Mouse (Mus musculus) liver, embryonic 14.5 days (tissue): ENCODE data around the gene Stat5b.

ENCODE experiments used
- CTCF ChIP-seq: IDR thresholded peaks from 2 replicates; pipeline ENCODE4 v1.5.1; 2016; ENCODE audit warnings: antibody characterized with exemption, low read depth, control low read depth
- EP300 ChIP-seq: IDR thresholded peaks from 2 replicates; pipeline ENCODE4 v1.6.1; 2016; ENCODE audit warnings: antibody characterized with exemption, low read depth

DNA sequence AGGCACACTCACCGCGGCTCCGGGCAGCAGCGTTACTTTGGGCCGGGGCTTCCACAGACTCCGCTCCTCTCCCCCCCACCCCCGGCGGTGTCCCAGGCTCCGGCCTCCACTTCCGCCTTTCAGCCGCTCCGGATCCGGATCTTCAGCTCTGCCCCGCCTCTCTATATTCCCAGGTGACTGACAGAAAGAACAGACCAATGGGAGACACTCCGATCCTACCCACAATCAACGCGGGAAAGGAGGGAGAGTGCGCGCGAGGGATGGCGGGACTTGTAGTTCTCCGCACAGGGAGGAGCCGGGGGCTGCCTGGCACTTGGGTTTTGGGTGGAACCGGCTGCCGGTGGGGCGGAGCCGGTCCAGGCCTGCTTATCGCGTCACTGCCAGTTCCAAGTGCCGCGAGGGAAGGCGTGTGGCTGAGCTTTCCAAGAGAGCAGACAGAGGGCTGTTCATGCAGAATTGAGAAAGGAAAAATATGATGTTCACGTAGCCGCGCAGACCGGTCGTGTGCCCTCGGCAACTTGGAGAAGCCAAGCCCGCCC lies 112.4 kb downstream of the Stat5b start, which contains the start of gene Rab5c:
- peak; percentile 35 for TF ChIP-seq CTCF
- peak; percentile 70 for TF ChIP-seq EP300
